Mouse (Mus musculus) heart, embryonic 15.5 days (tissue): ENCODE measurements at regions not wholly inside any gene's neighbourhood (a gene's known extent, or its start where the extent isn't known, plus 50 kb on each side); places are given as distances from the start of the nearest gene placed in this dataset.

Experiments
- ATAC-seq: fragments of 200-750 bp; cut with Nextera tagmentation; replicated peaks from 2 replicates; pipeline ENCODE4 v1.8.0; 2017; ENCODE audit warnings: low read depth, moderate TSS enrichment; ENCODE audit not compliant: insufficient number of reproducible peaks, insufficient read depth, low FRiP score
- H3K27ac ChIP-seq: fragments of 300-500 bp; sonication (generic); 2 replicates; pipeline ENCODE4 v1.5.1; 2015; ENCODE audit warnings: mild to moderate bottlenecking, inconsistent platforms
- H3K27me3 ChIP-seq: fragments of 300-500 bp; sonication (generic); 2 replicates; pipeline ENCODE4 v1.6.1; 2015; ENCODE audit warnings: inconsistent platforms
- H3K36me3 ChIP-seq: fragments of 300-500 bp; sonication (generic); 2 replicates; pipeline ENCODE4 v1.6.1; 2015; ENCODE audit warnings: mild to moderate bottlenecking, inconsistent platforms
- H3K4me1 ChIP-seq: fragments of 300-500 bp; sonication (generic); replicated peaks from 2 replicates; pipeline ENCODE4 v1.6.1; 2015; ENCODE audit warnings: inconsistent platforms
- H3K4me2 ChIP-seq: fragments of 300-500 bp; sonication (generic); 2 replicates; pipeline ENCODE4 v1.6.1; 2015; ENCODE audit warnings: inconsistent platforms, mild to moderate bottlenecking, moderate library complexity
- H3K4me3 ChIP-seq: fragments of 300-500 bp; sonication (generic); 2 replicates; pipeline ENCODE4 v1.5.1; 2015; ENCODE audit warnings: mild to moderate bottlenecking, inconsistent platforms
- H3K9ac ChIP-seq: fragments of 300-500 bp; sonication (generic); 2 replicates; pipeline ENCODE4 v1.6.1; 2015; ENCODE audit warnings: mild to moderate bottlenecking, inconsistent platforms
- H3K9me3 ChIP-seq: fragments of 300-500 bp; sonication (generic); replicated peaks from 2 replicates; pipeline ENCODE4 v1.6.1; 2016; ENCODE audit warnings: inconsistent platforms
- WGBS: fragments of 180-500 bp; shearing (Covaris S2); methylation state at CpG from one replicate; pipeline ENCODE4 v1.1.7; 2015; ENCODE audit warnings: mixed read lengths; 5-methylcytosine and 5-hydroxymethylcytosine counted together

GRCm38 (mm10) chr6:66291576-66291975 is 243.6 kb upstream of the Mad2l1 start:
- Histone ChIP-seq H3K9me3 (no peaks in the 10 kb centered on the region), H3K9ac (no peak overlapping the region), H3K4me2 (no peak overlapping the region), H3K4me3 (no peak overlapping the region), H3K27ac (no peak overlapping the region), H3K27me3 (no peaks in the 10 kb centered on the region), H3K36me3 (no peaks in the 10 kb centered on the region), H3K4me1 (no peaks in the 10 kb centered on the region)
- ATAC-seq, result no peak
- 89% methylated on average over 2 of the region's 2 CpGs for WGBS

GRCm38 (mm10) chr6:66298056-66298455 is 237.1 kb upstream of the Mad2l1 start:
- H3K4me3 ChIP-seq, result no peak overlapping the region
- no peak for ATAC-seq

GRCm38 (mm10) chr6:66300189-66300588 is 235.0 kb upstream of the Mad2l1 start:
- H3K27me3 ChIP-seq, result no peaks in the 10 kb centered on the region
- no peaks in the 10 kb centered on the region for H3K4me1 ChIP-seq
- no peaks in the 10 kb centered on the region for H3K36me3 ChIP-seq
- no peak overlapping the region for H3K27ac ChIP-seq
- H3K4me3 ChIP-seq, result no peak overlapping the region
- no peak for ATAC-seq
- no peak overlapping the region for H3K9ac ChIP-seq
- no peaks in the 10 kb centered on the region for H3K9me3 ChIP-seq
- H3K4me2 ChIP-seq, result no peak overlapping the region

More at GRCm38 (mm10) chr6:66298056-66298455, 237.1 kb upstream of the Mad2l1 start:
- no peak overlapping the region for H3K27ac ChIP-seq
- H3K9ac ChIP-seq, result no peak overlapping the region
- H3K9me3 ChIP-seq, result no peaks in the 10 kb centered on the region
- H3K36me3 ChIP-seq, result no peaks in the 10 kb centered on the region
- WGBS, result 81% methylated on average over 4 of the region's 4 CpGs
- H3K27me3 ChIP-seq, result no peaks in the 10 kb centered on the region
- H3K4me2 ChIP-seq, result no peak overlapping the region
- no peaks in the 10 kb centered on the region for H3K4me1 ChIP-seq

GRCm38 (mm10) chr6:66344848-66345247 is 190.3 kb upstream of the Mad2l1 start:
- H3K27ac ChIP-seq, result no peak overlapping the region
- WGBS, result 74% methylated on average over 2 of the region's 2 CpGs
- no peaks in the 10 kb centered on the region for H3K27me3 ChIP-seq
- 0 out of 2 replicates have a peak, but pooled peaks cover 6% of the 10 kb centered on the region for H3K4me1 ChIP-seq
- H3K4me2 ChIP-seq, result no peak overlapping the region
- H3K9me3 ChIP-seq, result no peaks in the 10 kb centered on the region
- no peak overlapping the region for H3K9ac ChIP-seq
- H3K36me3 ChIP-seq, result no peaks in the 10 kb centered on the region
- no peak for ATAC-seq
- no peak overlapping the region for H3K4me3 ChIP-seq

GRCm38 (mm10) chr6:66347356-66347755 is 187.8 kb upstream of the Mad2l1 start:
- Histone ChIP-seq H3K4me2 (no peak overlapping the region), H3K27me3 (no peaks in the 10 kb centered on the region), H3K36me3 (no peaks in the 10 kb centered on the region), H3K4me3 (no peak overlapping the region), H3K4me1 (no peaks in the 10 kb centered on the region), H3K27ac (no peak overlapping the region), H3K9ac (no peak overlapping the region), H3K9me3 (no peaks in the 10 kb centered on the region)
- 66% methylated on average over 2 of the region's 2 CpGs for WGBS
- no peak for ATAC-seq

GRCm38 (mm10) chr6:66361130-66361529 is 174.1 kb upstream of the Mad2l1 start:
- ATAC-seq, result no peak
- H3K4me3 ChIP-seq, result no peak overlapping the region
- no peak overlapping the region for H3K9ac ChIP-seq
- no peaks in the 10 kb centered on the region for H3K27me3 ChIP-seq
- no peaks in the 10 kb centered on the region for H3K36me3 ChIP-seq
- H3K9me3 ChIP-seq, result no peaks in the 10 kb centered on the region
- 51% methylated on average over 3 of the region's 3 CpGs for WGBS
- H3K4me2 ChIP-seq, result peak overlapping the region; percentile 18; the same call in 1 of the 2 replicates
- peaks cover 16% of the 10 kb centered on the region for H3K4me1 ChIP-seq
- peak overlapping the region; percentile 36; the same call in 1 of the 2 replicates for H3K27ac ChIP-seq

- no peak overlapping the region for H3K4me3 ChIP-seq
- H3K27me3 ChIP-seq, result no peaks in the 10 kb centered on the region
- H3K4me2 ChIP-seq, result no peak overlapping the region
- H3K9ac ChIP-seq, result no peak overlapping the region
- peak overlapping the region; percentile 42 for H3K27ac ChIP-seq
- H3K36me3 ChIP-seq, result no peaks in the 10 kb centered on the region
- H3K9me3 ChIP-seq, result no peaks in the 10 kb centered on the region
- peaks cover 17% of the 10 kb centered on the region for H3K4me1 ChIP-seq
- peak; percentile 70; the same call in 1 of the 2 replicates for ATAC-seq
Observed at GRCm38 (mm10) chr6:66367263-66367662, 167.9 kb upstream of the Mad2l1 start.

GRCm38 (mm10) chr6:66381279-66381934 is 153.8 kb upstream of the Mad2l1 start:
- Histone ChIP-seq H3K27ac (no peak overlapping the region), H3K36me3 (no peaks in the 10 kb centered on the region), H3K9me3 (no peaks in the 10 kb centered on the region), H3K4me3 (no peak overlapping the region), H3K9ac (no peak overlapping the region), H3K27me3 (no peaks in the 10 kb centered on the region), H3K4me1 (no peaks in the 10 kb centered on the region), H3K4me2 (no peak overlapping the region)
- ATAC-seq, result no peak
- WGBS, result 68% methylated on average over 1 of the region's 1 CpGs

- Histone ChIP-seq H3K9ac (no peak overlapping the region), H3K27ac (no peak overlapping the region), H3K27me3 (no peaks in the 10 kb centered on the region), H3K4me2 (no peak overlapping the region), H3K36me3 (no peaks in the 10 kb centered on the region), H3K4me1 (no peaks in the 10 kb centered on the region), H3K9me3 (no peaks in the 10 kb centered on the region), H3K4me3 (no peak overlapping the region)
- ATAC-seq, result no peak
- 81% methylated on average over 2 of the region's 2 CpGs for WGBS
Observed at GRCm38 (mm10) chr6:66382347-66383010, 152.7 kb upstream of the Mad2l1 start.

GRCm38 (mm10) chr6:66395147-66395546 is 140.0 kb upstream of the Mad2l1 start:
- Histone ChIP-seq H3K27me3 (no peaks in the 10 kb centered on the region), H3K9ac (no peak overlapping the region), H3K9me3 (no peaks in the 10 kb centered on the region), H3K4me2 (no peak overlapping the region), H3K36me3 (no peaks in the 10 kb centered on the region), H3K4me3 (no peak overlapping the region), H3K4me1 (no peaks in the 10 kb centered on the region), H3K27ac (no peak overlapping the region)
- no peak for ATAC-seq
- 87% methylated on average over 4 of the region's 4 CpGs for WGBS

GRCm38 (mm10) chr6:66397411-66397810 is 137.8 kb upstream of the Mad2l1 start:
- Histone ChIP-seq H3K9ac (no peak overlapping the region), H3K27me3 (no peaks in the 10 kb centered on the region), H3K4me3 (no peak overlapping the region), H3K4me1 (peaks cover 3% of the 10 kb centered on the region), H3K9me3 (no peaks in the 10 kb centered on the region), H3K36me3 (no peaks in the 10 kb centered on the region), H3K27ac (no peak overlapping the region), H3K4me2 (no peak overlapping the region)
- WGBS, result 70% methylated on average over 8 of the region's 8 CpGs
- ATAC-seq, result no peak

GRCm38 (mm10) chr6:66398674-66399073 is 136.5 kb upstream of the Mad2l1 start:
- peaks cover 3% of the 10 kb centered on the region for H3K4me1 ChIP-seq
- no peak for ATAC-seq
- no peaks in the 10 kb centered on the region for H3K27me3 ChIP-seq
- no peaks in the 10 kb centered on the region for H3K9me3 ChIP-seq
- no peak overlapping the region for H3K27ac ChIP-seq
- H3K4me3 ChIP-seq, result no peak overlapping the region
- 63% methylated on average over 3 of the region's 3 CpGs for WGBS
- no peak overlapping the region for H3K4me2 ChIP-seq
- no peaks in the 10 kb centered on the region for H3K36me3 ChIP-seq
- H3K9ac ChIP-seq, result no peak overlapping the region
